Mouse (Mus musculus): ENCODE measurements around the gene Tctex1d4. TPM values are rescaled to one million over a fixed set of nuclear protein-coding genes. Genes with fewer than 3 reads are reported as not detected.

Tctex1d4 gene
- polyA plus RNA-seq, 1 experiment from 2014 or later, result 0.24 TPM

DNA sequence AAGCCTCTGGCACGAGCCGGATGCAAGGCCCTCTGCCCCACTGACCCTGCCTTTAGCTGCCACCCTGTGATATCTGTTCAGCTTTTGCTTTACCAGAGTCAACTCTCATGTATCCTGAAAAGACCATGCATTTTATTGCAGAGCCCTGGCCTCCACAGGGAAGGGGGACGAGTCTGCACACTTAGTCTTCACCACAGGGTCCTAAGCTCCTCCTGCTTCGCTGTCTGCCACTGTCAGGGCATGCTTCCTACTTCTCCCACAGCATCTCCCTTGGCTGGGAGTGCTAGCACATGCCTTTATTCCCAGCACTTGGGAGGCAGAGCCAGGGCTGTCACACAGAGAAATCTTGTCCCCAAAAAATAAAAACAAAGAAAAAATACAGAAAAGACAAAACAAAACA is 34.6 kb downstream of the Tctex1d4 start:
- no peak overlapping the region for H3K4me3 ChIP-seq (replicated peaks)
- H3K9ac ChIP-seq, result no peak overlapping the region
- 74% methylated on average over 4 of the region's 4 CpGs for WGBS
- H3K27ac ChIP-seq, result no peak overlapping the region
- ATAC-seq (ENCODE audit: insufficient read depth, low FRiP score, low read depth), result no peak
- no peaks in the 10 kb centered on the region for H3K9me3 ChIP-seq
- peaks cover 43% of the 10 kb centered on the region for H3K36me3 ChIP-seq
- H3K4me1 ChIP-seq, result no peaks in the 10 kb centered on the region
- no peak overlapping the region for H3K4me2 ChIP-seq
- no peaks in the 10 kb centered on the region for H3K27me3 ChIP-seq (replicated peaks)

DNA sequence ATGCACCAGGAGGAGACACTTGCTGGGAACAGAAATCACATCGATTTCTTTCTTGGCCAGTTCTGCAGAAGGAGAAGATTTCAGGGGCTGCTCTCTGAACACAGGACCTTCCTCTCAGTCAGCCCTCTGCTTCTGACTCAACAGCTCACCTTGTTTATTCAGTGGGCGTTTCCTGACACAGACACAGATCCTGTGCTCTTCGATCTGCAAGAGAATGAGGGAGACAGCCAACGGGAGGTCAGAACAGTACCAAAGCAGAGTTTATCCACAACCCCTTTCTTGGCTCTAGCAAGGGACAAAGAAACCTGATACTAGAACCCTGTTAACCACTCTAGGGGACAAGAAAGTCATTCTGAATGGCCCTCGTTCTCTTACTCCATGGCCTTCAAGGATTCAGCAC is 43.3 kb downstream of the Tctex1d4 start:
- Histone ChIP-seq H3K27me3 (replicated peaks) (no peaks in the 10 kb centered on the region), H3K9me3 (no peaks in the 10 kb centered on the region), H3K9ac (no peak overlapping the region), H3K4me2 (no peak overlapping the region), H3K4me1 (no peaks in the 10 kb centered on the region), H3K36me3 (peaks cover 49% of the 10 kb centered on the region), H3K4me3 (replicated peaks) (no peak overlapping the region), H3K27ac (no peak overlapping the region)
- no peak for ATAC-seq (ENCODE audit: insufficient read depth, low FRiP score, low read depth)
- WGBS, result 78% methylated on average over 5 of the region's 5 CpGs

Small RNA genes lying within 50 kb of the gene (microRNA-seq; reads per million reads assigned to microRNA genes)
- gene Gm22398, result not detected

Other genes starting within 250 kb of the Tctex1d4 start
- 0.58 and 0.67 TPM in 2 replicates for gene Zswim5, start 249.4 kb upstream of the Tctex1d4 start, polyA plus RNA-seq (2015; fragmentation: Nextera tagmentation; extraction: Ambion mirVana)
- gene Urod, start 132.4 kb upstream of the Tctex1d4 start, polyA plus RNA-seq (2015; fragmentation: Nextera tagmentation; extraction: Ambion mirVana), result 82.0 and 97.4 TPM in 2 replicates
- gene Hectd3, start 131.5 kb upstream of the Tctex1d4 start, polyA plus RNA-seq (2015; fragmentation: Nextera tagmentation; extraction: Ambion mirVana), result 10.0 and 10.1 TPM in 2 replicates
- 35.3 and 36.4 TPM in 2 replicates for gene Eif2b3, start 107.4 kb upstream of the Tctex1d4 start, polyA plus RNA-seq (2015; fragmentation: Nextera tagmentation; extraction: Ambion mirVana)
- gene Ptch2, start 30.7 kb upstream of the Tctex1d4 start, polyA plus RNA-seq (2015; fragmentation: Nextera tagmentation; extraction: Ambion mirVana), result 6.5 and 7.0 TPM in 2 replicates
- gene Btbd19, start 1.1 kb upstream of the Tctex1d4 start, polyA plus RNA-seq (2015; fragmentation: Nextera tagmentation; extraction: Ambion mirVana), result 6.7 and 7.6 TPM in 2 replicates
- gene Plk3, start 7.2 kb downstream of the Tctex1d4 start, polyA plus RNA-seq (2015; fragmentation: Nextera tagmentation; extraction: Ambion mirVana), result 3.8 and 4.7 TPM in 2 replicates
- gene Rps8, start 29.4 kb downstream of the Tctex1d4 start, polyA plus RNA-seq (2015; fragmentation: Nextera tagmentation; extraction: Ambion mirVana), result 968 and 983 TPM in 2 replicates
- 40.4 and 47.7 TPM in 2 replicates for gene Kif2c, start 55.8 kb downstream of the Tctex1d4 start, polyA plus RNA-seq (2015; fragmentation: Nextera tagmentation; extraction: Ambion mirVana)
- 13.2 and 13.5 TPM in 2 replicates for gene Tmem53, start 125.2 kb downstream of the Tctex1d4 start, polyA plus RNA-seq (2015; fragmentation: Nextera tagmentation; extraction: Ambion mirVana)
- gene Armh1, start 125.3 kb downstream of the Tctex1d4 start, polyA plus RNA-seq (2015; fragmentation: Nextera tagmentation; extraction: Ambion mirVana), result 0.32 and 0.46 TPM in 2 replicates

Data from stomach, embryonic 15.5 days (tissue).